Mouse (Mus musculus): ENCODE data around the gene Defb36.

DNA sequence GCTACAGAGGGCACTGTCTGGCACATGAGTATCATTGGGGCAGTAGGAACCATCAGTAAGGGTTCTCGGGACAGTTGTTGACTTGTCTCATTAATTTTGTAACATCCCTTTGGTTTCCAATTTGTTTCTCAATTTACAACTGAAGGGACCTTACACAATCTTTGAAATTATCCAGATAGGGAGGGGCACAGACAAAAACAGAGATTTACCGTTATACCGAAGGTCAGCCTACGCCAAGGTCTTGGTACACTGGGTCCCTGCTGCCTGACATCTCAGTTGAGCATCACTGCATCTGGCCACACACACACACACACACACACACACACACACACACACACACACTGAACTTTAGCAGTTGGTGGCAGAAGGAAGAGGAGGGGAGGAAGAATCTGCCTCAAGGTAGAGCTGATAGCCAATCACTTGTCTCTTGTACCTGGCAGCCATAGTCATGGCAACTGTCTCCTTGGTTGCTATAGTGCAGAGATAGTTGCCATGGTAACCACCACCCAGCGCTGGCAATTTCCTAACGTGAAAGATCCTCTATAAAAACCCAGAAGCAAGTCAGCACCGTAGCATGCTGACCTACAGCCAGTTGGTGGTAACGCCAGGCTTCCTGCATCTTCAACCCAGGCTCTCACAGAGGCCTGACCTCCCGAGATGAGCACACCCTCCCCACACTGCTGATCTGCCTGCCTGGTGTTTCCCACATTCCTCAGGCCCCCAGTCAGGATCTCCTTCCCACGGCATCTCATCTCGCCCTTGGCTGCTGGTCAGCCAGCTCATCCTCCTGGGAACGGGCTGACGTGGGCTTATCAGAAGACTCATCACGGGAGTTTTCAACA lies 50.0 kb downstream of the Defb36 start:
- TF ChIP-seq CTCF (IDR thresholded peaks at IDR 0.05), result no peak
- TF ChIP-seq EP300 (IDR thresholded peaks at IDR 0.05), result no peak

All from lung, postnatal 0 days (tissue).